Mouse (Mus musculus) limb, embryonic 15.5 days (tissue): ENCODE data around the gene Cts7. TPM values are rescaled to one million over a fixed set of nuclear protein-coding genes. Genes with fewer than 3 reads are reported as not detected.

Experiments used
- ATAC-seq: fragments of 200-750 bp; cut with Nextera tagmentation; 2 replicates; pipeline ENCODE4 v1.8.0; 2017; ENCODE audit warnings: low read depth, moderate TSS enrichment; ENCODE audit not compliant: insufficient number of reproducible peaks, low FRiP score, low TSS enrichment
- H3K27ac ChIP-seq: fragments of 300-500 bp; sonication (generic); 2 replicates; pipeline ENCODE4 v1.5.1; 2015; ENCODE audit warnings: moderate library complexity, mild to moderate bottlenecking, inconsistent platforms
- H3K27me3 ChIP-seq: fragments of 300-500 bp; sonication (generic); 2 replicates; pipeline ENCODE4 v1.6.1; 2015; ENCODE audit warnings: inconsistent platforms
- H3K36me3 ChIP-seq: fragments of 300-500 bp; sonication (generic); 2 replicates; pipeline ENCODE4 v1.6.1; 2015; ENCODE audit warnings: inconsistent platforms
- H3K4me1 ChIP-seq: fragments of 300-500 bp; sonication (generic); 2 replicates; pipeline ENCODE4 v1.6.1; 2015; ENCODE audit warnings: inconsistent platforms
- H3K4me2 ChIP-seq: fragments of 300-500 bp; sonication (generic); 2 replicates; pipeline ENCODE4 v1.6.1; 2015; ENCODE audit warnings: mild to moderate bottlenecking, inconsistent platforms
- H3K4me3 ChIP-seq: fragments of 300-500 bp; sonication (generic); 2 replicates; pipeline ENCODE4 v1.5.1; 2015; ENCODE audit warnings: mild to moderate bottlenecking, inconsistent platforms
- H3K9ac ChIP-seq: fragments of 300-500 bp; sonication (generic); 2 replicates; pipeline ENCODE4 v1.6.1; 2015; ENCODE audit warnings: inconsistent platforms
- H3K9me3 ChIP-seq: fragments of 300-500 bp; sonication (generic); 2 replicates; pipeline ENCODE4 v1.6.1; 2016; ENCODE audit warnings: inconsistent platforms
- microRNA-seq: library from miRNA; unstranded; fragments of <30 nt; microRNA quantifications from one replicate; pipeline ENCODE4, GENCODE M21; 2016
- polyA plus RNA-seq: library from polyadenylated mRNA; unstranded; fragments of >200 nt; fragmentation: Nextera tagmentation; extraction: Ambion mirVana; gene quantifications from 2 replicates; pipeline ENCODE4 v1.2.1, GENCODE M21; 2015

Gene Cts7
- not detected in 2 replicates for polyA plus RNA-seq

DNA sequence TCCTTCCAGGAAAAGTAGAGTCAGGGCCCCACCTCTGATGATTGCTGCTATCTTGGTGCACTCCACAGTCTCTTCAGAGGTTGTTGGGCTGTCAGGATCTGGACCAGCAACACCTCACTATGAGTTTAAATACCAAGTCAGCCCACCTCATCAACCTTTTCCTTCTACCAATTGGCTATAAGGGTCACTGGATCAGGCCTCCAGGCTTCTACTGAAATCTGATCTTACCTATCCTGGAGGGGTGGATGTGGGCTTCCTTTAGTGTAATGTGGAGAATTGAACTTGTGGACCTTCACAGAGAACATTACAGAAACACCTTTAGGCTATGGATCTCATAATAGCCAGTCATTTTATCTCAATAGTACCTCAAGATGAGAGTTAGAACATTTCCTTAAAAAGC is at the start of gene Cts7:
Gene Cts7, minus strand, starts transcription at position 101 of the 400 bp plus-strand sequence.
- H3K36me3 ChIP-seq: no peaks in the 10 kb centered on the region
- 0 out of 2 replicates have a peak, but pooled peaks cover 3% of the 10 kb centered on the region for H3K9me3 ChIP-seq
- ATAC-seq: no peak
- H3K9ac ChIP-seq: no peak within 1 kb of the TSS
- H3K4me3 ChIP-seq: no peak within 1 kb of the TSS
- H3K27ac ChIP-seq: no peak within 1 kb of the TSS
- no peak within 1 kb of the TSS for H3K4me2 ChIP-seq
- H3K4me1 ChIP-seq: no peaks in the 10 kb centered on the region
- no peaks in the 10 kb centered on the region for H3K27me3 ChIP-seq

Small RNAs within 50 kb of the gene (microRNA-seq; reads per million reads assigned to microRNA genes)
- gene Gm27704: not detected

Other genes starting within 250 kb of the Cts7 start
- not detected in 2 replicates for gene Ctsr, start 193.9 kb downstream of the Cts7 start, polyA plus RNA-seq
- gene Cts6, start 154.8 kb downstream of the Cts7 start, polyA plus RNA-seq: not detected in 2 replicates
- gene Cts8, start 102.8 kb downstream of the Cts7 start, polyA plus RNA-seq: not detected in 2 replicates
- gene Gm49398, start 69.4 kb downstream of the Cts7 start, polyA plus RNA-seq: not detected in 2 replicates
- not detected in 2 replicates for gene Ctsm, start 183.6 kb upstream of the Cts7 start, polyA plus RNA-seq
- gene Gm49352, start 210.0 kb upstream of the Cts7 start, polyA plus RNA-seq: not detected in 2 replicates
- not detected in 2 replicates for gene Cts3, start 211.9 kb upstream of the Cts7 start, polyA plus RNA-seq